Mouse (Mus musculus) neutrophil, adult 5-6 weeks (primary cell): ENCODE measurements around the gene Appl2. TPM values are rescaled to one million over a fixed set of nuclear protein-coding genes. Genes with fewer than 3 reads are reported as not detected.

Experiments
- ATAC-seq: fragments of 151-379, 151-347 bp; 2 replicates; pipeline ENCODE4 v1.8.0; 2017; ENCODE audit warnings: mild to moderate bottlenecking, moderate TSS enrichment; ENCODE audit not compliant: insufficient number of reproducible peaks, poor library complexity, low FRiP score, severe bottlenecking; ENCODE audit errors: extremely low read depth
- total RNA-seq: library from RNA; stranded (forward); fragments of 200-1000 nt; gene quantifications from 2 replicates; pipeline ENCODE4 v1.2.3, GENCODE M21; 2017

Gene Appl2
- total RNA-seq, 1 experiment from 2014 or later: 31.9 TPM

- no peak for ATAC-seq
Observed at GRCm38 (mm10) chr10:83634461-83634860, 14.1 kb downstream of the Appl2 start.

DNA sequence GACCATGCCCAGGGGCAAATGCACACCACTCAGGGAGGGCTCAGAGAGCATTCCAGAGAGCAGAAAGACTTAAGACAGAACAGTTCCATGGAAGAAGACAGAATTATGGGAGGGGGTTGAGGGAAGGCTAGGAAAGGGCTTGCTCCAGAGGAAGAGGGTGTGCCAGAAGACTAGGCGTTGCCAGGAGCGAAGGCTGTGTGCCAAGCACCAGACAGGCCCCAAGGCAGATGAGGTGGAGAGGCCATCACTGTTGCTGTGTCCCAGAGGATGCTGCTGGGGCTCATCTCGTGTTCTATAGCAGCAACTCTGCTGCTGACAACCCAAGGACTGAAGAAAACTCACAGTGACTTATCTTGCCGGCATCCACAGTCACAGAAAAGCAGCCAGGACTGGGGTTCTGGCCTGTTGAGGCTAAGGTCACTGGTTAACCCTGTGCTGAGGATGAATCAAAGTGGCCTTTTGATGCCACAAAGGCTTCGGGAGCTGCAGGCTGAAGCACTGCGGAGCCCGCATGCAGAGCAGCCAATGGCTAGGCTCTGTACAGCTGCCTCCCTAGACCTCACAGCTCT lies 15.6 kb downstream of the Appl2 start:
- ATAC-seq: no peak

- ATAC-seq: no peak
Observed at GRCm38 (mm10) chr10:83631775-83632174, 16.8 kb downstream of the Appl2 start.

GRCm38 (mm10) chr10:83630899-83631298 lies 17.6 kb downstream of the Appl2 start:
- ATAC-seq: no peak

- no peak for ATAC-seq
Observed at GRCm38 (mm10) chr10:83629878-83630277, 18.7 kb downstream of the Appl2 start.

GRCm38 (mm10) chr10:83629190-83629781 lies 19.3 kb downstream of the Appl2 start:
- no peak for ATAC-seq

GRCm38 (mm10) chr10:83628241-83628640 lies 20.3 kb downstream of the Appl2 start:
- no peak for ATAC-seq

- no peak for ATAC-seq
Observed at GRCm38 (mm10) chr10:83627113-83627687, 21.3 kb downstream of the Appl2 start.

GRCm38 (mm10) chr10:83624841-83625240 lies 23.7 kb downstream of the Appl2 start:
- ATAC-seq: no peak

- ATAC-seq: no peak
Observed at GRCm38 (mm10) chr10:83624065-83624464, 24.5 kb downstream of the Appl2 start.

GRCm38 (mm10) chr10:83620350-83621055 lies 28.0 kb downstream of the Appl2 start:
- ATAC-seq: no peak

- ATAC-seq: no peak
Observed at GRCm38 (mm10) chr10:83618819-83619440, 29.6 kb downstream of the Appl2 start.

DNA sequence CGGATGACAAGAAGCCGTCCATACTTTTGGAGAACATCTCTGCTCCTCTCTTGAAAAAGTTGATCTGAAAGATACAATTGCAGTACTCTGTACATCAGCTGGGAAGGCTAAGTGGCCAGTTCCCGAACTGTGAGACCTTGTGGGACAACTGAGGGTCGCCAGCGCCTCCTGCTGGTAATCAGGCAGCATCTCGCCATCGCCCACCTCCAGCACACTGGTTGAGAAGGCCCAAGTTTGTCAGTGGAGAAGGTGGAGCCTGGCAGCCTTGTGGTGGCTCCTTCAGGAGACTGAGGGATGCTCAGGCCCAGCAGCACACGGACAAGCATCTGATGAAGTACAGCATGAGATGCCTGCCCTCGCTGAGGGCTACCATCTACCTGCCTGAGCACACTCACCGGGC lies 31.2 kb downstream of the Appl2 start:
- ATAC-seq: no peak

DNA sequence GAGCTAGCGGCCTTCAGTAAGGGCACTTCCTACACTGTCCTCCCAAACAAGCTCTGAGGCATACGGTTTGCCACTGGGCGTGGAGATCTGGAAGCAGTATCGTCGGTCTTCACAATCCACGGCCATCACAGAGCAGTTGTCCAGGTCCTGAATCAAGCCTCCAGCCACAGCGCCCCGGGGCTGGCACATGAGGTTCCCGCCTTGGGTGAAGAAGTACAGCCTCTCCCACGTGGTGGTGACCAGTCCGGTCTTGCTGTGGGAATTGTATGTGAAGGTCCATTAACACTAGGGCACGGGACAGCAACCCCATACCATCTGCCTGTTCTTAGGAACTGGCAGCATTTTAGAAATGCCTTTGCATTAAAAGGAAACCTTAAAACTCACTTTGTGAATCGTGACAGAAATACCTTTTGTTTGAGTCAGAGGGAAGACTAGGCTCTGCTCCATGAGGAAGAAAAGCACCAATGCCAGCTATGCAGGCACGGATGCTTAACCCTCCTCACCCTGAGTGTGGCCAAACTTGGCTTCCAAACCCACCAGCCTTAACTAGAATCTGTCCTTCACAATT lies 35.8 kb downstream of the Appl2 start:
- no peak for ATAC-seq

GRCm38 (mm10) chr10:83611863-83612262 lies 36.7 kb downstream of the Appl2 start:
- ATAC-seq: no peak

GRCm38 (mm10) chr10:83610518-83610917 lies 38.0 kb downstream of the Appl2 start:
- no peak for ATAC-seq

GRCm38 (mm10) chr10:83608596-83608995 lies 39.9 kb downstream of the Appl2 start:
- ATAC-seq: no peak

GRCm38 (mm10) chr10:83607111-83607510 lies 41.4 kb downstream of the Appl2 start:
- no peak for ATAC-seq

- no peak for ATAC-seq
Observed at GRCm38 (mm10) chr10:83605637-83606183, 42.8 kb downstream of the Appl2 start.
